Mouse (Mus musculus) stomach, postnatal 0 days (tissue): ENCODE results near the gene Alms1.

Source experiments
- CTCF ChIP-seq: IDR thresholded peaks from 2 replicates; pipeline ENCODE4 v1.5.1; 2016; ENCODE audit warnings: antibody characterized with exemption, low read depth, mild to moderate bottlenecking, moderate library complexity
- EP300 ChIP-seq: optimal IDR thresholded peaks from 2 replicates; pipeline ENCODE3; 2016; ENCODE audit warnings: antibody characterized with exemption

GRCm38 (mm10) chr6:85621600-85621999, 34.3 kb downstream of the Alms1 start:
- TF ChIP-seq CTCF (no peak), EP300 (no peak)
